Mouse (Mus musculus) neural tube, embryonic 13.5 days (tissue): ENCODE results near the gene Tex35. TPM values are rescaled to one million over a fixed set of nuclear protein-coding genes. Genes with fewer than 3 reads are reported as not detected.

Source experiments
- ATAC-seq: fragments of 200-750 bp; cut with Nextera tagmentation; 2 replicates; pipeline ENCODE4 v1.8.0; 2017; ENCODE audit warnings: low read depth, mild to moderate bottlenecking, moderate TSS enrichment, moderate library complexity
- H3K27ac ChIP-seq: fragments of 300-500 bp; sonication (generic); replicated peaks from 2 replicates; pipeline ENCODE4 v1.5.1; 2015; ENCODE audit warnings: moderate library complexity, mild to moderate bottlenecking, inconsistent platforms
- H3K27me3 ChIP-seq: fragments of 300-500 bp; sonication (generic); 2 replicates; pipeline ENCODE4 v1.6.1; 2015; ENCODE audit warnings: mild to moderate bottlenecking, inconsistent platforms
- H3K36me3 ChIP-seq: fragments of 300-500 bp; sonication (generic); 2 replicates; pipeline ENCODE4 v1.6.1; 2015; ENCODE audit warnings: mild to moderate bottlenecking, inconsistent platforms
- H3K4me1 ChIP-seq: fragments of 300-500 bp; sonication (generic); replicated peaks from 2 replicates; pipeline ENCODE4 v1.6.1; 2015; ENCODE audit warnings: inconsistent platforms
- H3K4me2 ChIP-seq: fragments of 300-500 bp; sonication (generic); 2 replicates; pipeline ENCODE4 v1.6.1; 2015; ENCODE audit warnings: inconsistent platforms, mild to moderate bottlenecking, moderate library complexity
- H3K4me3 ChIP-seq: fragments of 300-500 bp; sonication (generic); 2 replicates; pipeline ENCODE4 v1.5.1; 2015; ENCODE audit warnings: mild to moderate bottlenecking, inconsistent platforms
- H3K9ac ChIP-seq: fragments of 300-500 bp; sonication (generic); 2 replicates; pipeline ENCODE4 v1.6.1; 2015; ENCODE audit warnings: moderate library complexity, mild to moderate bottlenecking, inconsistent platforms
- H3K9me3 ChIP-seq: fragments of 300-500 bp; sonication (generic); 2 replicates; pipeline ENCODE4 v1.6.1; 2016; ENCODE audit warnings: inconsistent platforms
- WGBS: fragments of 180-500 bp; shearing (Covaris S2); methylation state at CpG from one replicate; pipeline ENCODE4 v1.1.7; 2015; 5-methylcytosine and 5-hydroxymethylcytosine counted together
- polyA plus RNA-seq: library from polyadenylated mRNA; unstranded; fragments of >200 nt; fragmentation: Nextera tagmentation; extraction: Ambion mirVana; gene quantifications from 2 replicates; pipeline ENCODE4 v1.2.1, GENCODE M21; 2015

The Tex35 gene
- polyA plus RNA-seq = not detected in 2 replicates

- Histone ChIP-seq H3K4me1 (no peaks in the 10 kb centered on the region), H3K4me3 (no peak within 1 kb of the TSS), H3K9ac (no peak within 1 kb of the TSS), H3K36me3 (no peaks in the 10 kb centered on the region), H3K4me2 (no peak within 1 kb of the TSS), H3K27ac (no peak within 1 kb of the TSS), H3K27me3 (no peaks in the 10 kb centered on the region), H3K9me3 (no peaks in the 10 kb centered on the region)
- ATAC-seq = no peak
- 87% methylated on average over 4 of the region's 4 CpGs for WGBS
Measured at GRCm38 (mm10) chr1:157108580-157108979, at the start of gene Tex35. Gene Tex35 (minus strand): TSS chr1:157108680.

GRCm38 (mm10) chr1:157153781-157154180 lies 45.3 kb upstream of the Tex35 start:
- H3K4me2 ChIP-seq = no peak overlapping the region
- H3K9me3 ChIP-seq = no peaks in the 10 kb centered on the region
- no peak overlapping the region for H3K4me3 ChIP-seq
- no peaks in the 10 kb centered on the region for H3K27me3 ChIP-seq
- no peak overlapping the region for H3K9ac ChIP-seq
- peaks cover 31% of the 10 kb centered on the region for H3K36me3 ChIP-seq
- no peak overlapping the region for H3K27ac ChIP-seq
- no peak for ATAC-seq
- no peaks in the 10 kb centered on the region for H3K4me1 ChIP-seq

GRCm38 (mm10) chr1:157150107-157150506 lies 41.6 kb upstream of the Tex35 start:
- Histone ChIP-seq H3K36me3 (peaks cover 36% of the 10 kb centered on the region), H3K4me3 (no peak overlapping the region), H3K27me3 (no peaks in the 10 kb centered on the region), H3K27ac (no peak overlapping the region), H3K4me1 (no peaks in the 10 kb centered on the region), H3K9me3 (no peaks in the 10 kb centered on the region), H3K4me2 (no peak overlapping the region), H3K9ac (no peak overlapping the region)
- ATAC-seq = no peak
- 83% methylated on average over 1 of the region's 1 CpGs for WGBS

DNA sequence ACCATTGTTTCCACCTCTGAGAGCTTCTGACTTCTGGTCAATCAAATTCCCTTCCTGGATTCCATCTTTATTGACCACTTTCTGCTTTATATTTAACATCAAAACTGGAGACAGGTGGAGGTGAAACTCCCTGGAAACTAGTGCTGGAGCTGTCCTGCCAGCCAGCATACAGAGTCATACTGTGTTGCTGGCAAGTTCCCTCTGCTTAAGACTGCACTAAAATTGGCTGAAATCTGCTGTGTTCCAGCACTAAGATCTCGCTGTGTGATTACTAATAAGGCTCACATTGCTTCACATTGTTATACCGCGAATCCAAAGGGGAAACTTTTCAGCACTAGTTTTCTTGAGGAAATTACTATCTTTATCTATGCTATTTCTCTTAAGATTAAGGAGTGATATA lies 36.1 kb upstream of the Tex35 start:
- H3K9me3 ChIP-seq = no peaks in the 10 kb centered on the region
- WGBS = 95% methylated on average over 3 of the region's 3 CpGs
- no peak for ATAC-seq
- H3K27me3 ChIP-seq = no peaks in the 10 kb centered on the region
- H3K36me3 ChIP-seq = peaks cover 59% of the 10 kb centered on the region
- no peak overlapping the region for H3K4me3 ChIP-seq
- 0 out of 2 replicates have a peak, but pooled peaks cover 5% of the 10 kb centered on the region for H3K4me1 ChIP-seq
- H3K4me2 ChIP-seq = no peak overlapping the region
- H3K27ac ChIP-seq = no peak overlapping the region
- H3K9ac ChIP-seq = no peak overlapping the region

- 31% methylated on average over 7 of the region's 7 CpGs for WGBS
- no peak overlapping the region for H3K4me2 ChIP-seq
- 0 out of 2 replicates have a peak, but pooled peaks cover 5% of the 10 kb centered on the region for H3K4me1 ChIP-seq
- peaks cover 60% of the 10 kb centered on the region for H3K36me3 ChIP-seq
- H3K9me3 ChIP-seq = no peaks in the 10 kb centered on the region
- no peak; the same call in 1 of the 2 replicates for ATAC-seq
- no peak overlapping the region for H3K27ac ChIP-seq
- H3K9ac ChIP-seq = no peak overlapping the region
- H3K4me3 ChIP-seq = no peak overlapping the region
- no peaks in the 10 kb centered on the region for H3K27me3 ChIP-seq
Measured at GRCm38 (mm10) chr1:157143326-157143932, 34.9 kb upstream of the Tex35 start.

GRCm38 (mm10) chr1:157141014-157141413 lies 32.5 kb upstream of the Tex35 start:
- ATAC-seq = no peak
- WGBS = 84% methylated on average over 3 of the region's 3 CpGs

GRCm38 (mm10) chr1:157137854-157138241 lies 29.4 kb upstream of the Tex35 start:
- no peak overlapping the region for H3K9ac ChIP-seq
- H3K27me3 ChIP-seq = no peaks in the 10 kb centered on the region
- no peaks in the 10 kb centered on the region for H3K9me3 ChIP-seq
- H3K36me3 ChIP-seq = peaks cover 34% of the 10 kb centered on the region
- peaks cover 7% of the 10 kb centered on the region; the same call in 1 of the 2 replicates for H3K4me1 ChIP-seq
- no peak overlapping the region for H3K27ac ChIP-seq
- no peak overlapping the region for H3K4me3 ChIP-seq
- no peak for ATAC-seq
- 96% methylated on average over 1 of the region's 1 CpGs for WGBS
- H3K4me2 ChIP-seq = no peak overlapping the region

More at GRCm38 (mm10) chr1:157141014-157141413, 32.5 kb upstream of the Tex35 start:
- no peaks in the 10 kb centered on the region for H3K9me3 ChIP-seq
- no peak overlapping the region for H3K27ac ChIP-seq
- no peaks in the 10 kb centered on the region for H3K27me3 ChIP-seq
- no peak overlapping the region for H3K4me2 ChIP-seq
- no peak overlapping the region for H3K4me3 ChIP-seq
- H3K9ac ChIP-seq = no peak overlapping the region
- H3K4me1 ChIP-seq = peaks cover 12% of the 10 kb centered on the region; the same call in 1 of the 2 replicates
- H3K36me3 ChIP-seq = peaks cover 45% of the 10 kb centered on the region

- Histone ChIP-seq H3K9ac (no peak overlapping the region), H3K27me3 (no peaks in the 10 kb centered on the region), H3K4me3 (no peak overlapping the region), H3K4me2 (no peak overlapping the region), H3K36me3 (peaks cover 35% of the 10 kb centered on the region), H3K27ac (no peak overlapping the region), H3K4me1 (peaks cover 7% of the 10 kb centered on the region; the same call in 1 of the 2 replicates), H3K9me3 (no peaks in the 10 kb centered on the region)
- WGBS = 78% methylated on average over 9 of the region's 9 CpGs
- peak; percentile 84 for ATAC-seq
Measured at GRCm38 (mm10) chr1:157137132-157137853, 28.8 kb upstream of the Tex35 start.

DNA sequence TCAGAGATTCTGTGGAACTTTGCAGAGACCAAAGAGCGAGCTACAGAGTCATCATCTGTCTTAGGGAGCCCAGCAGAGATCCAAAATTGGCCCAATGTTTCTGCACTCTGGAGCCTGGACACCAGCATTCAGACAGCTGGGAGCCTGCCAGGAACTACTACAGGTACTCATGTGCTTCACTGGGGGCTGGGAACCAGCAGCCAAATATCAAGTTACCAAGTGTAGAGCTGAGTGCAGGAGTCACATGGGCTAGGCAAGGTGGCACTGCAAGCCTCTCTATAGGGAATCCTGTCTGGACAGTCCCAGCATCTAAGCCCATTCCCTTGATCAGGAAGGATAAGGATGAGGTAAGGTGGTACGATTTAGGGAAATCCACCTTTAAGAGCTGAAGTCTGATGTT lies 19.7 kb upstream of the Tex35 start:
- ATAC-seq = no peak
- Histone ChIP-seq H3K4me1 (no peaks in the 10 kb centered on the region), H3K27me3 (no peaks in the 10 kb centered on the region), H3K4me3 (no peak overlapping the region), H3K4me2 (no peak overlapping the region), H3K36me3 (peaks cover 11% of the 10 kb centered on the region), H3K27ac (no peak overlapping the region), H3K9me3 (no peaks in the 10 kb centered on the region), H3K9ac (no peak overlapping the region)
- 94% methylated on average over 2 of the region's 2 CpGs for WGBS

- H3K9me3 ChIP-seq = no peaks in the 10 kb centered on the region
- no peaks in the 10 kb centered on the region for H3K27me3 ChIP-seq
- no peak overlapping the region for H3K27ac ChIP-seq
- H3K36me3 ChIP-seq = peaks cover 3% of the 10 kb centered on the region; the same call in 1 of the 2 replicates
- no peak overlapping the region for H3K4me3 ChIP-seq
- no peak overlapping the region for H3K9ac ChIP-seq
- no peak for ATAC-seq
- 88% methylated on average over 3 of the region's 3 CpGs for WGBS
- no peaks in the 10 kb centered on the region for H3K4me1 ChIP-seq
- H3K4me2 ChIP-seq = no peak overlapping the region
Measured at GRCm38 (mm10) chr1:157123836-157124235, 15.4 kb upstream of the Tex35 start.

- ATAC-seq = no peak
- no peaks in the 10 kb centered on the region for H3K27me3 ChIP-seq
- H3K4me3 ChIP-seq = no peak overlapping the region
- no peak overlapping the region for H3K9ac ChIP-seq
- WGBS = 91% methylated on average over 6 of the region's 6 CpGs
- no peaks in the 10 kb centered on the region for H3K9me3 ChIP-seq
- H3K4me2 ChIP-seq = no peak overlapping the region
- no peak overlapping the region for H3K27ac ChIP-seq
- H3K36me3 ChIP-seq = no peaks in the 10 kb centered on the region
- H3K4me1 ChIP-seq = no peaks in the 10 kb centered on the region
Measured at GRCm38 (mm10) chr1:157119168-157119567, 10.7 kb upstream of the Tex35 start.

DNA sequence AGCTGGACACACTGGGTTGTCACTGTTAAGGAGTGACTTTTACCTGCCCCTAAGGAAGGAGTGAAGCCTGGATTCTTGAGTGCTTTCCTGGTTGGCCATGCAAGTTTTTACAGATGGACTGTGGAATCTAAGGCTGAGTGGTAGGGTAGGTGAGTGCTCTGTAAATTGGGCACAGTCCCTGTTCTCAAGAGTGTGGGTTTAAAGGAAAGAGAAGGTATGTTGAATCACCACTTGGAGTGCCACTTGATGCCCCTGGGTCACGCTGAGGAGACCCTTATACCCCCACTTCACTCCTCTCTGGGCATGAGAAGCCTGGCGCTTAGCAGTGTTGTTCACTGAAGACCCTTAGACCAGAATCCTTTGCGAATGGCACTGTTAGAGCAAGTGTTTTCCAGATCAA lies 9.0 kb upstream of the Tex35 start:
- Histone ChIP-seq H3K4me1 (no peaks in the 10 kb centered on the region), H3K4me2 (no peak overlapping the region), H3K4me3 (no peak overlapping the region), H3K9me3 (no peaks in the 10 kb centered on the region), H3K27me3 (no peaks in the 10 kb centered on the region), H3K36me3 (no peaks in the 10 kb centered on the region), H3K27ac (no peak overlapping the region), H3K9ac (no peak overlapping the region)
- ATAC-seq = no peak
- 85% methylated on average over 3 of the region's 3 CpGs for WGBS
